Mouse (Mus musculus) skeletal muscle tissue, adult 2 months (tissue): Measurements from ENCODE around the gene Ehbp1l1.

Experiments used
- DNase-seq: peaks from one replicate; pipeline ENCODE4 v3.0.0-alpha.2; 2012; ENCODE audit warnings: low read depth, low spot score

Ehbp1l1 gene

DNA sequence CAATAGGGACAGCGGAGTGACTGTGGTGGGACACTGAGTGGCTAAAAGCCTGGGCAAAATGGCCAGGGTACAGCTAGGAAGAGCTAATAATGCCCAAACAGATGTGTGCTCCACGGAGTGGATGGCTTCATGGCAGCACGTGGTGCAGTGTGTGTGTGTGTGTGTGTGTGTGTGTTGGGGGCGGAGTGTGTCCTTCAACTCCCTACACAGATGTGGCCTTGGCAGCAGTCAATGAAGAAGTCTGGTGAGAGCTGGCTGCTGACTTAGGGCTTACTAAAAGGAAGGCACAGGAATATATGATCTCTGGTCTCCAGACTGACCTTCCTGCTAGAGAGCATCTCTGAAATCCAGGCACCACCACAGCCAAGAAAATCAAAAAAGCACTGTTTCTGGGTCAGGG, 57.7 kb downstream of the Ehbp1l1 start:
- DNase-seq: no peak

DNA sequence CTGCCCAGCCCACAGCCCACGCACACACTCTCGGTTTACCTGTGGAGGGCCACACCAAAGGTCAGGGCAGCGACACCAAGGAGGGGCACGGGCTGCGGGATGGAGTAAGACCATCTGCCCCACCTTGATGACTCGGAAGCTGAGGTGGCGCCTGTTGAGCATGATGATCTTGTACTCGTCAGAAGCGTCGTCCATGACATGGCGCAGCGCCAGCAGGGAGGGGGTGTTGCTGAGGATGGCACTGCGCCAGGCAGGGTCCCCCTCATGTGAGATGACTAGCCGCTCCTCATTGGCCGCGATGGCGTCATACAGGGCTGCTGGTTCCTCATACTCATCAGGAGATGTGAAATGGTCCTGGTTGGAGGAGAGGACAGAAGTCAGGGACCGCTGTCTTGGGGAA, 59.7 kb downstream of the Ehbp1l1 start:
- no peak for DNase-seq

DNA sequence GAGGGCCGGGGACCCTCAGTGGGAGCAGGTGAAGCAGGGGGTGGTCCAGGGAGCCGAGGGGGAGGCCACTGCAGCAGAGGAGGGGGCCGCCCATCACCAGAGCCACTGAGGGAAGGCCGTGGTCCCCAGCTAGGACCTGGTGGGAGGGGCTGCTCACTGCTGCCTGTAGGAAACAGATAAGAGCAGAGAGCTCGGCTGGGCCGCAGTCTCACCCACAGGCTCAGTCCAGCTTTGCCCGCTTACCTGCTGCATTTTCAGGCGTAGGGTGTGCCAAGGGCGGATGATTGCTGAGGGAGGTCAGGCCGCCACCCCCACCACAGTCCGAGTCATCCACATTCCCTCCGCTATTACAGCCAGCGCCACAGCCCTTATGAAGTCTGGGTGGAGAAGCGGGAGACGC, 60.7 kb downstream of the Ehbp1l1 start:
- DNase-seq: no peak

DNA sequence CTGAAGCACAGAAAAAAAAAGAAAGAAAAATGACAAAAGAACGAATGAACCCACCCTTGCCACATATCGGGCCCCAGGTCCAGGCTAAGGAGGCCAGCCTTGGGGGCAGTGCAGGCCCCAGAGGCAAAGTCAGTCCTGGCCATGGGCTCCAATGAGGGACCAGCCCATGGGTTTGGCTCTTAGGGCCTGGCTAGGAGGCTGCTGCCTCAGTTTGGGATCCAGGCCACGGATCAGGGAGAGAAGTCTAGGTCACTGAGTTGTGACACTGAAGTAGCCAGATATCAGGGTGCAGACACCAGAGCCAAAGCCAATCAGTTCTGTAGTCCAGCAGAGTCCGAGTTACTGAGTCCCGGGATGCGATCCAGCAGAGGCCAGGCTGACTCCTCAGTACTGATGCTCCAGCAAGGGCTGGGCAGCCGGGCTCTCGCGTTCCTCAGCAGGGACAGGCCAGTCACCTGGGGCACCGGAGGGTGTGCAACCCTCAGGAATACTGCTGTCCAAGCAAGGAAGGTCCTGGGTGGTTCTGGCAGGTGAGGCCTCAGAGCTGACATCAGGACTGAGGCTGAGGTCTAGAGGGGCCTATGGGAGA, 61.4 kb downstream of the Ehbp1l1 start:
- DNase-seq: no peak

DNA sequence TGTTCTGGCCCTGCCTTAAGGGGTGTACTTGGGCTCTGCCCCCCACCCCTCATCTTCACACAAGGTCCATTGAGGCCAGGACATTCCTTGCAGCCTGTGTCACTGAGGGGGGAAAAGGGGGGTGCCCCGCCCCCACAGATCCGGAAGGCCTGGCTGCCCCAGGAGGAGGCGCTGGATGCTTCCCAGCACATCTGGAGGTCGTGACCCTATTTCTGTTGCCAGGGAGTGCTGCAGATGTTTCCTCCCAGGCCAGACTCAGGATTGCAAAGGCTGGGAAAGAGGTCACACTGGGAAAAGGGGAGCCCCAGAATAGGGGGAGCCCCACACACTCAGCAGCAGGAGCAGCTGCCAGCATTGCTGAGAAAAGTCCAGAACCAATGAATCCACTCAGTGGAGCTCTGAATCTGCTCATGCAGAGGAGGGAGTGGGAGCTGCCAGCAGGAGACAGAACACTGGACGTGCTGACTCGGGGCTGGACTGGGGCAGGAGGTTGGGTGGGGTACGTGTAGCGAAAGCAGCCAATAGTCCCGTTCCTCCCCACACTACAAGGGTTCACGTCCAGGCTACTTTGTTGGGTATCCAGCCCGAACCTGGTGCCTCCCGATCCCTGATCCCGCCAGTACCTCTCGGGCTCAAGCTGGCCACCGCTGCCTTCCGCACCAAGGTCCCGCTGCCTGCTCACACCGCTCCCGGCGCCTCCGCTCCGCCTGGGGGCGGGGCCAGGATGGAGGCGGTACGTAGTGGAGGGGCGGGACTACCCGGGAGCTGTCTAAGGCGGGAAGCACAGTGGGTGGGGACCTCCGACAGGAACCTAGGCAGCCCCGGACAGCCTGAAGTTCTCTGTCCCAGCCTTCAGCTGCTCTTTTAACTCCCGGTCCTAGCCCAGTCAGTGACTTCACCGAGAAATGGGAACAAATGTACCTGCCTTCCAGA, 62.9 kb downstream of the Ehbp1l1 start, which contains the start of gene Sipa1:
Gene Sipa1 (minus strand): TSS at position 727 of the 933 bp plus-strand sequence.
- peak; percentile 86 for DNase-seq

DNA sequence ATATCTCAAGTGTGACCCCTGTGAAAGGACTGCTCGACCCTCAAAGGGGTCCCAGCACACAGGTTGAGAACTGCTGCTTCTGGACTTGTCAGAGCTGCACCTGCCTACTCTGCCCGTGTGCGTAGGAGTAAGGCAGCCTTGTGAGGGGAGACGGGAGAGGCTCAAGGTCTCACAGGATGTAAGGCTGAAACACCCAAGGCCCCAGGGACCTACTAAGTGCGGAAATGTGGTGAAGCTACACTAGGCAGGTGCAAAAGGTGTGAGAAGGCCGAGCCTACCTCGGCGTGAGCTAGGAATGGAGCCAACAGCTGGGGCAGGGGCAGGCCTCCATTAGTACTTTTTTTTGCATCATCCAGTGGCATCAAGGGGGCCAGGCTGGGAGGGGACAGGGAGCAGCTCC, 63.8 kb downstream of the Ehbp1l1 start:
- DNase-seq: no peak

DNA sequence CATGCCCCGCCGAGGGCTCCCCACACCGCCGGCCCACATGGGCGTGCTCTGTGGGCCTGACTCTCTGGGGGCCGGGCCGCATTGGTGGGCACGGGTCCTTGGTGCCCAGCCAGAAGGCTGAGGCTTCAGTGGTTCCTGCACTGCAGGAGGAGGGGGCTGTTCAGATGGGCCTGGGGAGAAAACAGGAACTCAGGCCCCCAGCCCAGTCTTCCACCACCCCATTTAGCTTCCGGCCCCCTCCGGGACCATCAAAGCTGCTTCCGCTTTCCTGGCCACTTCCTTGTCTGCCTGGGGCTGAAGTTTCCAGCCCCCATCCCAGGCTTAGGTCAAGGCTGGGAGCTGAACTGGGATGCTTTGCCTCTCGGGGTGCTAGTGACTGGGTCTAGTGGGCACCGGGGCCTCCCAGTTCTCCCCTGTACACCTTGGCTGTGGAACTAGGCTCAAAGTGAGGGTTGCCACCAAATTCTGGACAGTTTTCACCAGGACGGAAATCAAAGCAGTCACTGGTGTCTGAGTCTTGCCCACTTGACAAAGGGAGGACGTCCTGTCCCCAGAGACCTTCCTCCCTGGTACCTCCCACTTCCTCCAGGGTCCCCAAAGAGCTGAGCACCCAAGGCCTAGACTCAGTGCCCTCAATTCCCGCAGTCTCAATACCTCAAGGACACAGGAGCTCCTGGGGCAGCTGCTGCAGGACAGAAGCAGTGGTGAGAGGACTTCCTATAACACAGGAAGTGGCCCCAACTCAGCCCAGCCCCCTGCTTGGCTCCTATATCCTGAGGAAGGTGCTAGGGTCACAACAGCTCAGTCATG, 65.0 kb downstream of the Ehbp1l1 start:
- DNase-seq: peak; percentile 52
